Mouse (Mus musculus) Patski (cell line): ENCODE measurements at regions not wholly inside any gene's neighbourhood (a gene's known extent, or its start where the extent isn't known, plus 50 kb on each side); places are given as distances from the start of the nearest gene placed in this dataset.

Experiments used
- ATAC-seq: fragments of 100-300 bp; one replicate; pipeline ENCODE4 v1.8.0; 2021
- CTCF ChIA-PET: fragments of 350-600 bp; sonication (Branson Sonifier 250); formaldehyde crosslinking; loops from one replicate; lab custom pipeline; 2022; ENCODE audit warnings: inconsistent platforms; lab: Charles Lee
- POLR2A ChIA-PET: fragments of 350-600 bp; sonication (Branson Sonifier 250); formaldehyde crosslinking; loops from one replicate; lab custom pipeline; 2022; ENCODE audit warnings: antibody characterized with exemption, inconsistent platforms; lab: Charles Lee
- DNase-seq: peaks from one replicate; pipeline ENCODE4 v3.0.0-alpha.2; 2011; ENCODE audit warnings: low read depth, low spot score
- H3K27me3 ChIP-seq: fragments of 371-371 bp; one replicate; pipeline ENCODE4 v1.5.1; 2021
- CTCF ChIP-seq: fragments of 100-300 bp; IDR thresholded peaks from one replicate; pipeline ENCODE4 v1.5.1; 2021
- in situ Hi-C: fragments of 300-500 bp; cut with MboI; formaldehyde crosslinking; loops from 3 replicates; pipeline ENCODE4 v1.11.1; 2018; ENCODE audit warnings: low pct_unique_long_range_greater_than_20kb, mixed read lengths

DNA sequence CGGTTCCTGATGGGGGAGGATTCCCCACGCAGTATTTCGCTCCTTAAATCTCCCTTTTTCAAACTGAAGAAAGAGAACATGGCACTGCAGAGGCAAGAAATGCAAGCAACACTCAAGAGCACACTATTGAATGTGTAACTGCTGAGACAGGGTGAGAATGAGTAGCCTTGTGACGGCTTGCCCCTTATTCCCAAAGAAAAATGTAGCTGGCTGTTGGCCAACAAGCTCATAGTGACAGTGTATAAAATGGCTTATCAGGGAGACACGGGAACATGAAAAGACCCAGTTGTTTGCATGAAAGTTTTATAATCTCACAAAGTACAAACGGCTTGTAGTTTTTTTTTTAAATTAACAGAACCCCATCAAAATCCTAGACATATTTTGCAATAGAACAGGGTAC is 130.8 kb upstream of the Arglu1 start:
- DNase-seq (no peak), ATAC-seq (no peak)
- ChIA-PET CTCF (no interaction called here), POLR2A (no interaction called here)
- TF ChIP-seq CTCF = no peak
- no peaks in the 10 kb centered on the region for H3K27me3 ChIP-seq
- in situ Hi-C loops = no loop called here

DNA sequence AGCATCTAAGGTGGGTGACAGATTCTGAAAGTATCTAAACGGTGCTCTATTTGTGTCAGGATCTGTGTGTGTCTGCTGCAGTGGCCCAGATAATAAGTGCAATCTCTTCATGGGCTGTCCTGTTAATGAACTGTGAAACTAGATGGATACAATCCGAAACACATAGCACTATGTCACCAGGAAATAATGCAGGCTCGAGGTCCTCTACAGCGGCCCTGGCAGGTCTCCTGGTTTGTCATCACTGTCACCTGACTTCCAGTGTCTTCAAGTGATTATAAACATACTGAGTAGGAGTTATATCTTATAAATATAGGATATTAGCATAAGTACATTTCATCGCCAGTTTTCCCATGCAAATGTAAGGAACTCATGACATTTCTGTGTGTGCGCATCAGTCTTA is 130.3 kb upstream of the Arglu1 start:
- ChIA-PET POLR2A (no interaction called here), CTCF (no interaction called here)
- TF ChIP-seq CTCF = no peak
- in situ Hi-C loops = no loop called here
- H3K27me3 ChIP-seq = no peaks in the 10 kb centered on the region
- no peak for ATAC-seq
- no peak for DNase-seq

DNA sequence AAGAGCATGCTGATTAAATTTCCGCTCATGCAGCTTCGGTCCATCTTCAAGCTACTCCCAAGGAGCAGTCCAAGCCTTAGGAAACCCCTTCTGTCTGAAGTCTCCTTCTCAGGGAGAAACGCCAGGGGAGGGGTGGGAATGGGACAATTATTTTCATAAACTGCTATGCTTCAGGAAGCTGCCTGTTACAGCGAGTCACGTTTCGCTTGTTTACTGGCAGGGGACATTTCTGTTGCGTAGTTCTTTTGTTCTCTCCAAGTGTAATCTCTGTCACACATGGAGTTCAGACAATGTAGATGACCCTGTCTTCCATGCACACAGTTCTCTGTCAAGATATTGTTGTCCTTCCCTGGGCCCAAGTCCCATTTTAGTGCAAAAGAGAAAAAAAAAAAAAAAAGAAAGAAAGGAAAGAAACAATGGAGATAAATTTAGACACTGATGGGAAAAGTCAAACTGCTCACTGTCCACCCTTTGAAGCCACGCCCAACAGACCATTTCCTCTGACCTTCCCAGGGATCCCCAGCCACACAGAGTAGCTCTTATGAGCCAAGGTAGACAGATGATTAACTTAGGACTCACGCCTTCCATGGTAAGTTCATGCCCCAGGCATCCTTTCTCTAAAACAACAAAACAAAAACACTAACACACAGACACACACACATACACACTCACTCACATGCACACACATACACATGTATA is 129.1 kb upstream of the Arglu1 start:
- ATAC-seq = no peak
- CTCF ChIA-PET = no interaction called here
- DNase-seq = no peak
- in situ Hi-C loops = no loop called here
- TF ChIP-seq CTCF = no peak
- H3K27me3 ChIP-seq = no peaks in the 10 kb centered on the region
- POLR2A ChIA-PET = interaction anchor here (0.6 to 0.7 kb wide), 2 partner anchors 26 to 84 kb away, joined by 3 to 4 read pairs; no protein-coding TSS in a partner anchor

DNA sequence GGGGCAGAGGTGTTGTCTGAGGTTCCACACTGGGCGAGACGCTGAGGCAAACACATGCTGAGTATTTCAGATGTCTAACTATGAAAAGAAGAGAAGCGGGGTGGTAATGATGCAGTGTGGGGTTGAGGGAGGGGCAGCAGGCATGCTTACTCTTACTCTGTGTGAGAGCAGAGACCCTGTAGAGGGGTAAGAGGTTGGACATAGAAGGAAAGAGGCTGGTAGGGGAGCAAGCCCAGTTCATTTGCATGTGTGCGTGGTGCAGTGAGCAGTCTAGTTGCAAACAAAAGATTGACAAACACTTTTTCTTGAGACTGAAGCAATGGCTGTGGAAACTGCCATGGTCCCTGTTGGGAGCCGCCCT is 122.5 kb upstream of the Arglu1 start:
- CTCF ChIA-PET = no interaction called here
- POLR2A ChIA-PET = no interaction called here
- DNase-seq (no peak), ATAC-seq (no peak)
- no peaks in the 10 kb centered on the region for H3K27me3 ChIP-seq
- in situ Hi-C loops = no loop called here
- no peak for TF ChIP-seq CTCF

DNA sequence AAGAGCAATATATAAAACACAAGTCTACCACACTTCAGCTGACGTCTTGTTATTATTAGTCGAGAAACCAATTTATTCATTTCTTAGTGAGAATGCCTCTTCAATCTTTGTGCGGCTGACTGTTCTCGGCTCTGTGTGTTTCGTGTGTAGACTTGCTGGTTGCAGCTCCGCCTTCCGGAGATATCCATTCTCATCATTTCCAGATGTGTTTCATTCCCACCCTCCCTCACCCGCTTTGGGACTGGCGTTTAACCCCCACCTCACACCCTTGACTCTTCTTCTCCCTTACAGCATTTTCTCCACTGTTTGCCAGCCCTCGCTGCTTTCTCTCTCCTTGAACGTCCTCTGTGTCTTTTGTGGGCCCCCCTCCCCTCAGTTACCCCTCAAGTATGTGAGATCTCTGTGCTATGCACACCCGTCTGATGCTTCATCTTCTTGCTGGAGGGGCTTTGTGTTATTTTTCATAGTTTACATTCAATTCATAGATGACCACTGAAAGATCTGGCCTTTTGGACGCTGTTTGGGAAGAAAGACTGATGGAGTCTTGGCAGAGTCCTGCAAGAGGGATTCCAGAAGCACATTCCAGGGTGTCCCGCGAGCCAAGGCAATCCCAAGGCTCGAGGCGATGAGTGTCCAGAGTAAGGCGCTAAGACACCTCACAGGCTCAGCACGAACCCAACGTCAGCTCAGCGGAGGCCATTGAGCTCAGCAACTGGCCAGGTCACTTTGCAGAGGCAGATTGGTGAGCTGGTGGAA is 121.9 kb upstream of the Arglu1 start:
- CTCF ChIA-PET = no interaction called here
- DNase-seq = no peak
- POLR2A ChIA-PET = no interaction called here

DNA sequence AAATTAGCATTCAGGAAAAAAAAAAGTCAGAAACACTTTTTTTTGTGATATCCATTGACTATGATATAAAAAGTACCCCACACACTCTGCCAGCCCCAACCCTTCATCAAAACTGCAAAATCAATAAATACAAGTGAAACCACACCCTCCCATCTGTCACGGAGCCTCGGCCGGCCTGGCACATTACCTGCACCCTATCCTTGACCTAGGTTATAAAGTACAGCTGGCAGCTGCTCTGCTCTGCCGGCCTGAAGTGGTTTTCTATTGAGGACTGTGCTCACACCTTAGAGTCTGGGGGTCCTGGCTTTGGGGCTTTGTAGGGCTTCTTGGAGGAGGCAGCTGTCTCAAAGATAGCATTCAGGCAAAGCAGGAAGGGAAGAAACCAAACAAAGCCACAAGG is 120.6 kb upstream of the Arglu1 start:
- TF ChIP-seq CTCF = no peak
- in situ Hi-C loops = no loop called here
- H3K27me3 ChIP-seq = no peaks in the 10 kb centered on the region
- DNase-seq (no peak), ATAC-seq (no peak)
- POLR2A ChIA-PET = no interaction called here
- CTCF ChIA-PET = interaction anchor here (0.8 kb wide), 1 partner anchor 9 kb away, joined by 3 read pairs; no protein-coding TSS in a partner anchor

More for the DNA sequence above, 121.9 kb upstream of the Arglu1 start:
- H3K27me3 ChIP-seq = no peaks in the 10 kb centered on the region
- in situ Hi-C loops = no loop called here
- TF ChIP-seq CTCF = no peak
- no peak for ATAC-seq

DNA sequence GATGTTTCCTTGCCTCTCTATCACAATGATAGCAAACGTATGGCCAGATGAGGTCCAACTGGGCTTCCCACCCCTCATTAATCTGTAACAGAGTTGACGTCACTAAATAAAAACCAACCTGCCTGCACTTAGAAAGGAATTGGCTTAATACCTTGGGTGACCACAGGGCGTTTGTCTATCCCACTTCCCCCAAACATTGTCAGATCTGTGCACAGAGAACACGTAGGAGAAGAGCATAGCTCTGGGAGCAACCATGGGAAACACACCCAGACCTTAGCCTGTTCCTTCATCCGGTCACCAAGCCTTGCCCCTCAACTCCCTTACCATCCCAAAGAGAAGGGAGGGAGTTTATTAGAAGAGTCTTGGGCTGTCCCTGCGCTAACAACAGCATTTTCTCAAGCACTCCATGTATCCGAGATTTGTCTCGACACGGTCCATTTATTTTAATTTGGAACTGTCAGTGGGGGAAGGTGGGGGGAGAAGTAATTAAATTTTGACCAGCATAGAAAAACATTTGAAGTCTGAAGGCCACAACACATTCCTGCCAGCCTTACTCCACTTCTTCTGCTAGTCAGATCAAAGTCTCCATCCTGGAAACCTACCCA is 119.6 kb upstream of the Arglu1 start:
- peak; percentile 61 for ATAC-seq
- in situ Hi-C loops = no loop called here
- ChIA-PET POLR2A (no interaction called here), CTCF (no interaction called here)
- H3K27me3 ChIP-seq = no peaks in the 10 kb centered on the region
- peak; percentile 64 for DNase-seq
- TF ChIP-seq CTCF = no peak

DNA sequence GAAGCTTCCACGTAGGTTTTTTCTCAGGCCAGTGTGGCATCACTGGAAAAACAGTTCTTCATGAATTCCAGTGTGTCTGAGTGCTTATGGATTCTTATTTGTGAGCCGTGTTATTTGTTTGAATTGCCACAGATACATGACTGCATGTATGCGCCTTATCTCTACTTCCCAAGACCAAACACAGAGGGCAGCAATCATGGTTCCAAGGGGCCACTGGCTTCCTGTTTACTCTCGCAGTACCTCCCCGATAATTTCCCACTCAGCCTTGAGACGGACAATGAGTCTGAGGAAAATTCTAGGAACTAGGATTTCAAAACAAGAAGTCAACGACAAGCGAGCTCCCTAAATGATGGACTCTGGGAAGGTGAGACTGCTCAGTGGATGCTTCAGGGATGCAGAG is 119.0 kb upstream of the Arglu1 start:
- no peak for ATAC-seq
- no peak for DNase-seq
- CTCF ChIA-PET = no interaction called here
- no peaks in the 10 kb centered on the region for H3K27me3 ChIP-seq
- no peak for TF ChIP-seq CTCF
- POLR2A ChIA-PET = no interaction called here
- in situ Hi-C loops = no loop called here

DNA sequence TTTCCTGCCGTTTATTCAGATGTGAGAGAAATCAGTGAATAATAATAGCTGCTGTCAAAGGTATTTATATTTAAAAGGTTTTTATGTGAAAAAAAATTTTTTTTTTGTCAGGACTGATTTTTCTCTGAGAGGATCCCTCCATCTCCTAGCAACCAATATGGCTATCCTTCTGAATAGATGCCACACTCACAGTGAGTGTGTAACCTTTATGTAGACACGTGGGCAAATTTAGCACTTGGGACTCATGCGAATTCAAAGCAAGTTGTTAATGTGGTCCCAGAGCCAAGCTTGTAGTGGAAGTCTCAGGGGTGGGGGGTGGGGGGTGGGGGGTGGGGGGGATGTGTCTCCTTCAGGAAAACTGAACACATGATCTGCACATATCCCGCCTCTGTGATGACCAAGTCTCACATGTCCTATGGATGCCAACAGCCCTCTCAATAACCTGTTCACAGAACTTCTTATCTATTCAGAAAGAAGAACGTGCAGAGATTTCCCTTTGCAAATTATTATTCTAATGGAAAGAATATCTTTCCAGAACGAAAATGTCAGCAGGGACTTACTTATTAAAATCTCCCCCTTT is 112.5 kb upstream of the Arglu1 start:
- no peaks in the 10 kb centered on the region for H3K27me3 ChIP-seq
- ChIA-PET POLR2A (no interaction called here), CTCF (no interaction called here)
- in situ Hi-C loops = no loop called here
- TF ChIP-seq CTCF = no peak
- no peak for ATAC-seq
- DNase-seq = no peak

DNA sequence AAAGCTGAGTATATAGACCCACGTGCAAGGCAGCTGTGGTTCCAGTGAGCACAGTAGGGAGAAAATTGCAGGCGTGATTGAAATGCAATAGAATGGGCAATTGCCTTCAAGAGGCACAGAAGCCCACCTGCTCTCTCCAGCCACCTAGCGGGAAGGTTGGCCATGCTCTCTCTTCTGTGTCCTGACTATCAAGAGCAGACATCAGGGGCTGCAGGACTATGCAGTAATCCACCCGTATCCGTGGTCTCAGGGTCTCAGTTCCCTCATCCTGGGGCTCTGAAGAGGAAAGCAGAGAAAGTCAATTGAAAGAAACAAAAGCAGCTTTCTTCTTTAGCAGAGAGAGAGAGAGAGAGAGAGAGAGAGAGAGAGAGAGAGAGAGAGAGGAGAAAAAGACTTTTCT is 112.0 kb upstream of the Arglu1 start:
- ATAC-seq (no peak), DNase-seq (no peak)
- CTCF ChIA-PET = no interaction called here
- H3K27me3 ChIP-seq = no peaks in the 10 kb centered on the region
- in situ Hi-C loops = no loop called here
- TF ChIP-seq CTCF = no peak
- POLR2A ChIA-PET = no interaction called here

DNA sequence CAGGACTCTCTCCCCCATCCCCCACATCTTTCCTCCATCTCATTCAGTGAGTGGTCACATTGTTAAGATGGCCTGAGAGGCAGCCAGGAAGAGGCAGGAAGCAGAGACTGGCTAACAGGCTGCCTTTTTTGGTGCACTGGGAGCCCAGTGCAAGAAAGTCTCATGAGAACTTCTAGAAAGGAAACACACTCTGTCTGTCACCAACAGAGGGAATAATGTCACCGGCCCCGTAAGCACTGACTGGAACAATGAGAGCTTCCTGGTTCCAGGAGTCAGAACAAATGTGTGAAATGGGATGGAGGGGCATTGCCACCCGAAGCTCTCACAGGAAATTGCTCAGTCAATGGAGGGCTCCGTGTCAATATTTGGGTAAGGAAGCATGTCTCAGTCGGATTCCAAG is 111.3 kb upstream of the Arglu1 start:
- CTCF ChIA-PET = interaction anchor here (0.7 kb wide), 1 partner anchor 9 kb away, joined by 3 read pairs; no protein-coding TSS in a partner anchor
- ATAC-seq (no peak), DNase-seq (no peak)
- in situ Hi-C loops = no loop called here
- no peaks in the 10 kb centered on the region for H3K27me3 ChIP-seq
- POLR2A ChIA-PET = no interaction called here
- TF ChIP-seq CTCF = no peak
